Mouse (Mus musculus) CH12.LX (cell line): ENCODE results near the gene Etv6. TPM values are rescaled to one million over a fixed set of nuclear protein-coding genes. Genes with fewer than 3 reads are reported as not detected.

ENCODE experiments used
- DNase-seq: peaks from one replicate; pipeline ENCODE4 v3.0.0-alpha.2; 2013; ENCODE audit errors: extremely low read depth
- H3K27ac ChIP-seq: 2 replicates; pipeline ENCODE4 v1.5.1; 2012; ENCODE audit warnings: low read depth, mild to moderate bottlenecking, control low read depth, moderate library complexity; ENCODE audit not compliant: insufficient read depth
- H3K27me3 ChIP-seq: replicated peaks from 2 replicates; pipeline ENCODE3; 2012; ENCODE audit warnings: inconsistent platforms
- H3K36me3 ChIP-seq, 2 experiments: replicated peaks in 1 of 2; 2 replicates each; pipeline versions ENCODE3 to v1.6.1; 2012; ENCODE audit warnings: inconsistent platforms in 1 of 2, low read length in 1 of 2, mild to moderate bottlenecking in 1 of 2, mixed read lengths in 1 of 2, moderate library complexity in 1 of 2; ENCODE audit not compliant: control insufficient read depth in 1 of 2, insufficient read depth in 1 of 2
- H3K4me1 ChIP-seq, 2 experiments: 2 replicates each; pipeline ENCODE4 v1.6.1; 2012; ENCODE audit warnings: inconsistent platforms in 1 of 2, moderate library complexity in 1 of 2; ENCODE audit not compliant: insufficient read depth in 2 of 2, control insufficient read depth in 1 of 2
- H3K4me2 ChIP-seq: 2 replicates; pipeline ENCODE4 v1.6.1; 2012; ENCODE audit warnings: low read depth, mild to moderate bottlenecking, control low read depth; ENCODE audit not compliant: poor library complexity, insufficient read depth, severe bottlenecking
- H3K4me3 ChIP-seq, 3 experiments: fragments of 150-350 bp in 1 of 3; sonication (generic) in 1 of 3; replicated peaks in 1 of 3; 2 replicates each; pipeline versions ENCODE3 to v1.5.1; 2011 to 2012; ENCODE audit warnings: low read depth in 2 of 3, low read length in 2 of 3, mild to moderate bottlenecking in 2 of 3, moderate library complexity in 2 of 3, control low read depth in 1 of 3, improper control_type of control experiment in 1 of 3, inconsistent platforms in 1 of 3, mixed read lengths in 1 of 3; ENCODE audit not compliant: poor library complexity in 1 of 3
- H3K79me2 ChIP-seq: replicated peaks from 2 replicates; pipeline ENCODE4 v1.6.1; 2012; ENCODE audit warnings: mild to moderate bottlenecking, moderate library complexity; ENCODE audit not compliant: control insufficient read depth, poor library complexity, insufficient read depth, severe bottlenecking; ENCODE audit errors: extremely low read depth
- H3K9ac ChIP-seq: 2 replicates; pipeline ENCODE4 v1.6.1; 2012; ENCODE audit warnings: low read depth, mild to moderate bottlenecking, control low read depth, moderate library complexity; ENCODE audit not compliant: insufficient read depth
- H3K9me3 ChIP-seq: replicated peaks from 2 replicates; pipeline ENCODE3; 2012; ENCODE audit warnings: low read length, inconsistent platforms, mixed read lengths
- BHLHE40 ChIP-seq: IDR thresholded peaks from 2 replicates; pipeline ENCODE4 v1.6.1; 2011; ENCODE audit warnings: mild to moderate bottlenecking, low read depth, low read length, improper control_type of control experiment
- ELF1 ChIP-seq: IDR thresholded peaks from 2 replicates; pipeline ENCODE4 v1.6.1; 2014; ENCODE audit warnings: low read depth, mild to moderate bottlenecking, inconsistent platforms, low read length, improper control_type of control experiment
- ETS1 ChIP-seq: conservative IDR thresholded peaks from 2 replicates; pipeline ENCODE4 v1.6.1; 2012; ENCODE audit warnings: low read depth, mild to moderate bottlenecking, inconsistent platforms, low read length, improper control_type of control experiment, moderate library complexity
- IRF4 ChIP-seq: IDR thresholded peaks from 2 replicates; pipeline ENCODE4 v1.6.1; 2014; ENCODE audit warnings: low read depth, mild to moderate bottlenecking, inconsistent platforms, low read length, improper control_type of control experiment
- MAX ChIP-seq: IDR thresholded peaks from 2 replicates; pipeline ENCODE4 v1.6.1; 2011; ENCODE audit warnings: low read length, improper control_type of control experiment
- MAZ ChIP-seq: IDR thresholded peaks from 2 replicates; pipeline ENCODE4 v1.6.1; 2012; ENCODE audit warnings: low read depth, mild to moderate bottlenecking, inconsistent platforms, low read length, improper control_type of control experiment, moderate library complexity
- MXI1 ChIP-seq: IDR thresholded peaks from 2 replicates; pipeline ENCODE4 v1.6.1; 2011; ENCODE audit warnings: mild to moderate bottlenecking, low read depth, low read length, improper control_type of control experiment
- MYC ChIP-seq: IDR thresholded peaks from 2 replicates; pipeline ENCODE4 v1.6.1; 2011; ENCODE audit warnings: low read depth, mild to moderate bottlenecking, improper control_type of control experiment, low read length
- NRF1 ChIP-seq: IDR thresholded peaks from 2 replicates; pipeline ENCODE4 v1.6.1; 2014; ENCODE audit warnings: low read depth, mild to moderate bottlenecking, inconsistent platforms, low read length, improper control_type of control experiment, moderate library complexity
- POLR2A ChIP-seq: IDR thresholded peaks from 2 replicates; pipeline ENCODE4 v1.6.1; 2011; ENCODE audit warnings: low read depth, mild to moderate bottlenecking, improper control_type of control experiment, low read length
- POLR2AphosphoS2 ChIP-seq: IDR thresholded peaks from 2 replicates; pipeline ENCODE4 v1.6.1; 2011; ENCODE audit warnings: low read depth, low read length, improper control_type of control experiment
- RAD21 ChIP-seq: IDR thresholded peaks from 2 replicates; pipeline ENCODE4 v1.6.1; 2011; ENCODE audit warnings: low read depth, mild to moderate bottlenecking, low read length, improper control_type of control experiment, moderate library complexity
- RCOR1 ChIP-seq: conservative IDR thresholded peaks from 2 replicates; pipeline ENCODE4 v1.6.1; 2012; ENCODE audit warnings: low read depth, mild to moderate bottlenecking, inconsistent platforms, low read length, improper control_type of control experiment
- SMC3 ChIP-seq: IDR thresholded peaks from 2 replicates; pipeline ENCODE4 v1.6.1; 2011; ENCODE audit warnings: low read depth, low read length, improper control_type of control experiment
- TBP ChIP-seq: conservative IDR thresholded peaks from 2 replicates; pipeline ENCODE4 v1.6.1; 2011; ENCODE audit warnings: low read depth, low read length, improper control_type of control experiment
- TCF12 ChIP-seq: IDR thresholded peaks from 2 replicates; pipeline ENCODE4 v1.6.1; 2014; ENCODE audit warnings: low read depth, mild to moderate bottlenecking, inconsistent platforms, low read length, improper control_type of control experiment
- UBTF ChIP-seq: IDR thresholded peaks from 2 replicates; pipeline ENCODE4 v1.6.1; 2012; ENCODE audit warnings: low read depth, mild to moderate bottlenecking, inconsistent platforms, low read length, improper control_type of control experiment, moderate library complexity
- USF2 ChIP-seq: conservative IDR thresholded peaks from 2 replicates; pipeline ENCODE4 v1.6.1; 2011; ENCODE audit warnings: low read depth, low read length, improper control_type of control experiment
- ZKSCAN1 ChIP-seq: IDR thresholded peaks from 2 replicates; pipeline ENCODE4 v1.6.1; 2012; ENCODE audit warnings: low read depth, inconsistent platforms, low read length, improper control_type of control experiment, borderline replicate concordance
- ZMIZ1 ChIP-seq: IDR thresholded peaks from 2 replicates; pipeline ENCODE4 v1.6.1; 2012; ENCODE audit warnings: low read depth, mild to moderate bottlenecking, inconsistent platforms, low read length, improper control_type of control experiment
- dilution Hi-C: fragments of 300-500 bp; cut with MboI; formaldehyde crosslinking; loops from 2 replicates; pipeline ENCODE4 v1.14.3; 2020; ENCODE audit warnings: low sequenced_read_pairs; ENCODE audit not compliant: extremely low pct_unique_long_range_greater_than_20kb, extremely low pct_ligation_motif_present
- in situ Hi-C: fragments of 300-500 bp; cut with MboI; formaldehyde crosslinking; loops from 3 replicates; pipeline ENCODE4 v1.14.3; 2019; ENCODE audit warnings: low sequenced_read_pairs, low pct_ligation_motif_present, low pct_unique_long_range_greater_than_20kb, mixed read lengths
- polyA plus RNA-seq: library from polyadenylated mRNA; unstranded; fragments of >175 nt; gene quantifications from 2 replicates; pipeline ENCODE4 v1.2.1, GENCODE M21; 2012; ENCODE audit warnings: low read depth; ENCODE audit not compliant: insufficient read length
- total RNA-seq, 2 experiments: library from RNA; depleted of rRNA; stranded (reverse); fragments of 300-350 nt in 1 of 2; fragments of >200 nt in 1 of 2; gene quantifications; 2 replicates each; pipeline ENCODE4 v1.2.3; 2012 to 2014

Etv6 gene
- total and polyA plus RNA-seq, 3 experiments = 7.6 to 29.5 (median 10.1) TPM

GRCm38 (mm10) chr6:134034904-134035489 lies 503 bp upstream of the Etv6 start:
- Histone ChIP-seq H3K9me3 (no peaks in the 10 kb centered on the region), H3K9ac (peak overlapping the region; percentile 80), H3K27me3 (no peaks in the 10 kb centered on the region), H3K4me3 (peak overlapping the region; percentile 80 to 91 (median 83)), H3K36me3 (peaks cover 0 to 17% of the 10 kb centered on the region in 2 experiments), H3K27ac (peak overlapping the region; percentile 92), H3K4me2 (peak overlapping the region; percentile 85), H3K79me2 (peaks cover 27% of the 10 kb centered on the region), H3K4me1 (peaks cover 5 to 37% of the 10 kb centered on the region in 2 experiments; a peak in 3 of 4 replicates)
- dilution Hi-C loops (no loop called here), in situ Hi-C loops (loop anchor here (25.0 kb wide), 1 partner anchor 177 kb away; no protein-coding TSS in a partner anchor)
- DNase-seq = peak; percentile 71
- TF ChIP-seq POLR2A (peak; percentile 60), MAZ (no peak), MYC (no peak; the same call in 1 of the 2 replicates), POLR2AphosphoS2 (no peak), ZMIZ1 (peak; percentile 51; the same call in 1 of the 2 replicates), ELF1 (peak; percentile 87), TCF12 (peak; percentile 70), RAD21 (no peak; the same call in 1 of the 2 replicates), MAX (peak; percentile 33; the same call in 1 of the 2 replicates), UBTF (peak; percentile 75; the same call in 1 of the 2 replicates), ETS1 (no peak; the same call in 1 of the 2 replicates), RCOR1 (no peak), IRF4 (peak; percentile 39; the same call in 1 of the 2 replicates), USF2 (no peak), MXI1 (peak; percentile 57; the same call in 1 of the 2 replicates), NRF1 (peak; percentile 70), TBP (no peak), ZKSCAN1 (peak; percentile 94), BHLHE40 (peak; percentile 57), SMC3 (0 out of 2 replicates have a peak, but pooled peaks have one; percentile 1)

- H3K9me3 ChIP-seq = no peaks in the 10 kb centered on the region
- in situ Hi-C loops = loop anchor here (25.0 kb wide), 1 partner anchor 176 kb away; no protein-coding TSS in a partner anchor
- H3K79me2 ChIP-seq = peaks cover 33% of the 10 kb centered on the region
- dilution Hi-C loops = no loop called here
- H3K27me3 ChIP-seq = no peaks in the 10 kb centered on the region
- TF ChIP-seq RAD21 = no peak
- 0 out of 2 replicates have a peak, but pooled peaks have one; percentile 29 for TF ChIP-seq MYC
- peak overlapping the region; percentile 80 to 91 (median 83) for H3K4me3 ChIP-seq
- peaks cover 5 to 52% of the 10 kb centered on the region in 2 experiments for H3K4me1 ChIP-seq
- DNase-seq = no peak
- peaks cover 0 to 24% of the 10 kb centered on the region in 2 experiments for H3K36me3 ChIP-seq
- peak overlapping the region; percentile 80 for H3K9ac ChIP-seq
- H3K27ac ChIP-seq = no peak overlapping the region
- H3K4me2 ChIP-seq = peak overlapping the region; percentile 58
Observed at GRCm38 (mm10) chr6:134036491-134036911, 1.0 kb downstream of the Etv6 start.
